Mouse (Mus musculus): Measurements from ENCODE around the gene Hbs1l. TPM values are rescaled to one million over a fixed set of nuclear protein-coding genes. Genes with fewer than 3 reads are reported as not detected.
"Not testable (repeated sequence)": the region's sequence is repeated elsewhere in the genome, so short reads cannot be mapped to it uniquely, and the experiment has no call there.

Hbs1l gene
- polyA plus RNA-seq, 1 experiment from 2014 or later: 77.0 TPM

DNA sequence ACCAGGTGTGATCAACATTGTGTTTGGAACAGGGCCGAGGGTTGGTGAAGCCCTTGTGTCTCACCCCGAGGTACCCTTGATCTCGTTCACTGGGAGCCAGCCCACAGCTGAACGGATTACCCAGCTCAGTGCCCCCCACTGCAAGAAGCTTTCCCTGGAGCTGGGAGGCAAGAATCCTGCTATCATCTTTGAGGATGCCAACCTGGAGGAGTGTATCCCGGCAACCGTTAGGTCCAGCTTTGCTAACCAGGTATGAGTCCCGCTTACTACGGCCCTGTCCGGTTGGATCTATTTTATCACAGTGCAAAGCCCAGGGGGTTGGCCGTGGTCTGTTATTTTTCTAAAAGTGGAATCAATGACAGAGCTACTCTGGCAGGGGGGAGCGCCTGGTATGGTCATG lies 93.3 kb downstream of the Hbs1l start:
- Histone ChIP-seq H3K27ac (ENCODE audit: poor library complexity, severe bottlenecking) (no peak overlapping the region), H3K27me3 (replicated peaks) (no peaks in the 10 kb centered on the region), H3K9ac (no peak overlapping the region), H3K4me2 (no peak overlapping the region), H3K4me3 (no peak overlapping the region), H3K4me1 (replicated peaks) (0 out of 2 replicates have a peak, but pooled peaks cover 3% of the 10 kb centered on the region), H3K9me3 (replicated peaks) (no peaks in the 10 kb centered on the region), H3K36me3 (no peaks in the 10 kb centered on the region)
- ATAC-seq (ENCODE audit: insufficient number of reproducible peaks, low FRiP score): no peak
- WGBS: 83% methylated on average over 11 of the region's 11 CpGs

- Histone ChIP-seq H3K27me3 (replicated peaks) (no peaks in the 10 kb centered on the region), H3K36me3 (no peaks in the 10 kb centered on the region), H3K4me1 (replicated peaks) (peaks cover 7% of the 10 kb centered on the region; the same call in 1 of the 2 replicates), H3K9ac (no peak overlapping the region), H3K27ac (ENCODE audit: poor library complexity, severe bottlenecking) (no peak overlapping the region), H3K4me3 (no peak overlapping the region), H3K4me2 (no peak overlapping the region), H3K9me3 (replicated peaks) (no peaks in the 10 kb centered on the region)
- WGBS: 83% methylated on average over 4 of the region's 4 CpGs
- ATAC-seq (ENCODE audit: insufficient number of reproducible peaks, low FRiP score): no peak
Observed at GRCm38 (mm10) chr10:21390440-21390839, 94.7 kb downstream of the Hbs1l start.

GRCm38 (mm10) chr10:21391286-21391685 lies 95.5 kb downstream of the Hbs1l start:
- Histone ChIP-seq H3K9me3 (replicated peaks) (no peaks in the 10 kb centered on the region), H3K27ac (ENCODE audit: poor library complexity, severe bottlenecking) (no peak overlapping the region), H3K9ac (no peak overlapping the region), H3K4me3 (no peak overlapping the region), H3K4me2 (no peak overlapping the region), H3K36me3 (no peaks in the 10 kb centered on the region), H3K27me3 (replicated peaks) (no peaks in the 10 kb centered on the region), H3K4me1 (replicated peaks) (peaks cover 10% of the 10 kb centered on the region; the same call in 1 of the 2 replicates)
- no peak for ATAC-seq (ENCODE audit: insufficient number of reproducible peaks, low FRiP score)
- WGBS: 54% methylated on average over 4 of the region's 4 CpGs

DNA sequence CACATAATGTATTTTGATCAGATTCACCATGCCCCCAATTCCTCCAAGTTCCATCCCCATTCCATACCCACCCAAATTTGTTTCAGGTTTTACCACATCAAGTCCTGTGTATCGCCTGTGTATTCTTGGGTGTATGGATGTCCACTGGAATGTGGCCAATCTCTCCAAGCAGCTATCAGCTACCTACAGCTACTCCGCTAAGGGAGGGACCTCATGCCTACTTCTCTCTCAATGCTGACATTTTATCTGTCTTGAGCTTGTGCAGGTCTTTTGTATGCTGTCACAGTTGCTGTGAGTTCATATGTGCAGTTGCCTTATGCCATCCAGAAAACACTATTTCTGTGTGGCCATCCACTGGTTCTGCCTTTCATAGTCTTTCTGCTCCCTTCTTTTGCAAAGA lies 97.6 kb downstream of the Hbs1l start:
- WGBS: 62% methylated on average over 2 of the region's 2 CpGs
- H3K4me2 ChIP-seq: no peak overlapping the region
- ATAC-seq (ENCODE audit: insufficient number of reproducible peaks, low FRiP score): no peak
- H3K9ac ChIP-seq: no peak overlapping the region
- H3K27me3 ChIP-seq (replicated peaks): no peaks in the 10 kb centered on the region
- no peak overlapping the region for H3K27ac ChIP-seq (ENCODE audit: poor library complexity, severe bottlenecking)
- peaks cover 18% of the 10 kb centered on the region for H3K4me1 ChIP-seq (replicated peaks)
- no peak overlapping the region for H3K4me3 ChIP-seq
- H3K9me3 ChIP-seq (replicated peaks): no peaks in the 10 kb centered on the region
- H3K36me3 ChIP-seq: no peaks in the 10 kb centered on the region

GRCm38 (mm10) chr10:21395426-21396139 lies 99.8 kb downstream of the Hbs1l start:
- Histone ChIP-seq H3K36me3 (no peaks in the 10 kb centered on the region), H3K4me2 (no peak overlapping the region), H3K27ac (ENCODE audit: poor library complexity, severe bottlenecking) (no peak overlapping the region), H3K4me1 (replicated peaks) (peaks cover 36% of the 10 kb centered on the region), H3K27me3 (replicated peaks) (no peaks in the 10 kb centered on the region), H3K4me3 (no peak overlapping the region), H3K9ac (no peak overlapping the region), H3K9me3 (replicated peaks) (no peaks in the 10 kb centered on the region)
- 51% methylated on average over 14 of the region's 14 CpGs for WGBS
- ATAC-seq (ENCODE audit: insufficient number of reproducible peaks, low FRiP score): peak; percentile 75

DNA sequence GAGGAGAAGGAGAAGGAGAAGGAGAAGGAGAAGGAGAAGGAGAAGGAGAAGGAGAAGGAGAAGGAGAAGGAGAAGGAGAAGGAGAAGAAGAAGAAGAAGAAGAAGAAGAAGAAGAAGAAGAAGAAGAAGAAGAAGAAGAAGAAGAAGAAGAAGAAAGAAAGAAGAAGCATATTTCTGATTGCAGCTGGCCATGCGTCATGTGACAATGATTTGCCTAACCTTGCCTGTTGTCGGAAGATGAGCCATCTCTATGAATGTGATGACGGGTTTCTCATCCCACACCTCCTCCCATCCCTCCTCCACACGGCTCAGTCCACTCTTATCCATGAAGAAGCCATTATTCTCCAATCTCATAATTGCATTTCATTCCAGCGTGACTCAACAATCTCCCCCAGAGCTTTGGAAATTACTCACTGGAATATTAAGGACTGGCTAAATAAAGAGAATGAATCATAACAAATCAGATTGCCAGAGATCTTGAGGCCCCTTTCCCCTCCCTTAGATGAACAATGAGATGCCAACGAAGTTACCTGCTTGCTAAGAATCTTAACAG lies 103.2 kb downstream of the Hbs1l start:
- H3K27ac ChIP-seq (ENCODE audit: poor library complexity, severe bottlenecking): peak overlapping the region; percentile 92
- not testable (repeated sequence) for H3K36me3 ChIP-seq; H3K27me3 ChIP-seq (replicated peaks); H3K9ac ChIP-seq; H3K4me2 ChIP-seq; H3K9me3 ChIP-seq (replicated peaks); ATAC-seq (ENCODE audit: insufficient number of reproducible peaks, low FRiP score); H3K4me3 ChIP-seq
- H3K4me1 ChIP-seq (replicated peaks): peaks cover 56% of the 10 kb centered on the region
- WGBS: 64% methylated on average over 6 of the region's 6 CpGs

DNA sequence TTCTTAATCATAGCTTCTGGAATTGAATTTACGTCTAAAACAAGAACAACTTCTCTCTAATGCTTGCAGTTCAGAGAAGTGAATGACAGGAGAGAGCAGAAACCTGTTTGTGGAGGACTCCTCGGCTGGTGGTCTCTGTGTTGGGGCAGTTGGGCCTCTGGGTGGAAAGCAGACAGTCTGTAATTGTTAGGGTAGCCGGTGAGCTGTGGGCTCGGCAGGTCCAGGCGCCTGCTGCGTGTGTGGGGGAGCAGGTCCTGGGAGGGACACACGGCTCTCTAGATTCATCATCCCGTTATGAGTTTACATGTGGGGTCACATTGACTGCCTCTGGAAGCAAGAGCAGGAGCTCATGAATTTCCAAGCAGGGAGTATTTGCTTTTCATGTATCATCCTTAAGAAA lies 103.8 kb downstream of the Hbs1l start:
- Histone ChIP-seq H3K4me1 (replicated peaks) (peaks cover 56% of the 10 kb centered on the region), H3K36me3 (no peaks in the 10 kb centered on the region), H3K27ac (ENCODE audit: poor library complexity, severe bottlenecking) (peak overlapping the region; percentile 92), H3K9me3 (replicated peaks) (no peaks in the 10 kb centered on the region), H3K4me3 (no peak overlapping the region), H3K9ac (no peak overlapping the region), H3K27me3 (replicated peaks) (no peaks in the 10 kb centered on the region), H3K4me2 (peak overlapping the region; percentile 35)
- 17% methylated on average over 8 of the region's 8 CpGs for WGBS
- ATAC-seq (ENCODE audit: insufficient number of reproducible peaks, low FRiP score): no peak

DNA sequence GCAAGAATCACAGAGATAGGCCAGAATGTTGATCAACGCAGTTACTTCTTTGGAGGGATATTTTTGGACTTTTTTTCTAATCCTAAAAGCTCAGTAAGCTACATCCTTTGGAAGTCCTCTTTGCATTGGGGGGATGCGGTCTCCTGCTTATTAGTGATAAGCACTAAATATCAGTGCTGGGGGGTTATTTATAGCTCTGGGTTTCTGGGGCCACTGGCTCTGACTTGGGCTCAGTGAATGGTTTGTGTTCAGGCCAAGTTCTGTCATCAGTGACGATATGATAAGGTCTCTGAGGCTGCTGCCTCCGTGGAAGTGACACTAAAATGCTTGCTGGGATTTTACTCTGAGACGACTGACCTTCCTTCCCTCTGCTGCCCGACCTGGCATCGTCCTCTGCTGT lies 104.3 kb downstream of the Hbs1l start:
- H3K27ac ChIP-seq (ENCODE audit: poor library complexity, severe bottlenecking): peak overlapping the region; percentile 92
- no peak overlapping the region for H3K9ac ChIP-seq
- 5% methylated on average over 7 of the region's 7 CpGs for WGBS
- H3K4me3 ChIP-seq: no peak overlapping the region
- H3K4me1 ChIP-seq (replicated peaks): peaks cover 53% of the 10 kb centered on the region
- H3K27me3 ChIP-seq (replicated peaks): no peaks in the 10 kb centered on the region
- peak; percentile 78 for ATAC-seq (ENCODE audit: insufficient number of reproducible peaks, low FRiP score)
- H3K36me3 ChIP-seq: no peaks in the 10 kb centered on the region
- H3K9me3 ChIP-seq (replicated peaks): no peaks in the 10 kb centered on the region
- peak overlapping the region; percentile 35 for H3K4me2 ChIP-seq

GRCm38 (mm10) chr10:21400453-21400852 lies 104.7 kb downstream of the Hbs1l start:
- Histone ChIP-seq H3K27me3 (replicated peaks) (no peaks in the 10 kb centered on the region), H3K36me3 (no peaks in the 10 kb centered on the region), H3K4me1 (replicated peaks) (peaks cover 49% of the 10 kb centered on the region), H3K4me3 (no peak overlapping the region), H3K27ac (ENCODE audit: poor library complexity, severe bottlenecking) (peak overlapping the region; percentile 92), H3K9me3 (replicated peaks) (no peaks in the 10 kb centered on the region), H3K9ac (no peak overlapping the region), H3K4me2 (peak overlapping the region; percentile 35)
- ATAC-seq (ENCODE audit: insufficient number of reproducible peaks, low FRiP score): peak; percentile 76; the same call in 1 of the 2 replicates
- 9% methylated on average over 2 of the region's 2 CpGs for WGBS

GRCm38 (mm10) chr10:21401259-21401658 lies 105.5 kb downstream of the Hbs1l start:
- Histone ChIP-seq H3K36me3 (no peaks in the 10 kb centered on the region), H3K27me3 (replicated peaks) (no peaks in the 10 kb centered on the region), H3K9ac (no peak overlapping the region), H3K4me3 (no peak overlapping the region), H3K27ac (ENCODE audit: poor library complexity, severe bottlenecking) (peak overlapping the region; percentile 92), H3K4me2 (no peak overlapping the region), H3K4me1 (replicated peaks) (peaks cover 46% of the 10 kb centered on the region), H3K9me3 (replicated peaks) (no peaks in the 10 kb centered on the region)
- 47% methylated on average over 4 of the region's 4 CpGs for WGBS
- ATAC-seq (ENCODE audit: insufficient number of reproducible peaks, low FRiP score): no peak

- H3K4me1 ChIP-seq (replicated peaks): peaks cover 32% of the 10 kb centered on the region
- no peaks in the 10 kb centered on the region for H3K27me3 ChIP-seq (replicated peaks)
- 75% methylated on average over 4 of the region's 4 CpGs for WGBS
- no peak for ATAC-seq (ENCODE audit: insufficient number of reproducible peaks, low FRiP score)
- H3K9me3 ChIP-seq (replicated peaks): no peaks in the 10 kb centered on the region
- H3K4me3 ChIP-seq: no peak overlapping the region
- H3K9ac ChIP-seq: no peak overlapping the region
- no peaks in the 10 kb centered on the region for H3K36me3 ChIP-seq
- no peak overlapping the region for H3K4me2 ChIP-seq
- no peak overlapping the region for H3K27ac ChIP-seq (ENCODE audit: poor library complexity, severe bottlenecking)
Observed at GRCm38 (mm10) chr10:21404822-21405221, 109.0 kb downstream of the Hbs1l start.
